Mouse (Mus musculus): ENCODE measurements around the gene Fem1a.

Fem1a gene

DNA sequence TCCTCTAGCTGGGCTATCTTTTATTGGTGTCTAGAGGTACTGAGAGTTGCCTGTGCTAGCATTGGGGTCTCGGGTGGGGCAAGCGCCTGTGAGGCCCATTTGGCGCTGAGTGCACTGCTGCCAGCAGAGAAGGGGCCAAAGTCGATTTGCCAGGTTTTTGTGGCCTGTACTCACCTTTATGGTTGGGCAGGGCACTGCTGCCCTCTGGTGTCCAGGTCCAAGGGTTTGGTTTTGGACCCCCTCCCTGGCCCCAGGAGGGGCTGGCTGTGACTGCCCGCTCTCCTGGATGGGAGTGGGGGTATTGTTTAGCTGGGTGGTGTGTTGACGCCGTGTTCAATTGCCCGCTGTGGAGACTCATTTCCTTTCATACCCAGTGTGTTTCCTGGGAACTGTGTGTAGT is 49.2 kb downstream of the Fem1a start:
- peak; percentile 59 for DNase-seq

DNA sequence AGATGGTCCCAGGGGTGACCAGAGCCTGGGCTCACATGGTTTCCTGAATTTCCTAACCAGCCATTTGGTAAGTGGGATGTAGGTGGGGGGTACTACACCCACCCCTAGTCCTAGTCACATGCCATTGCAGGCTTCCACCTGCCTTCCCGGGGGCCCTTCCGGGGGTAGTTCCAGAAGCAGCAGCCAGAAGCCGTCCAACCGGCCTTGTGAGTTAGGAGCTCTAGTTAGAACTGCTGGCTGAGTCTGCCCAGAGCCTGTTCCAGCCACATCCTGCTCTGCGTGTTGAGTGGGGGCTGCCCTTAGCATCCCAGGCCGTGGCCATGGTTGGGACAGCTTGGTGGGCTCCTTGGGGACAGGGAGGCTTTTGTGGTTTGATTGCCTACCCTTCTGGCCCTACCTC is 51.5 kb downstream of the Fem1a start:
- DNase-seq, result peak; percentile 69

DNA sequence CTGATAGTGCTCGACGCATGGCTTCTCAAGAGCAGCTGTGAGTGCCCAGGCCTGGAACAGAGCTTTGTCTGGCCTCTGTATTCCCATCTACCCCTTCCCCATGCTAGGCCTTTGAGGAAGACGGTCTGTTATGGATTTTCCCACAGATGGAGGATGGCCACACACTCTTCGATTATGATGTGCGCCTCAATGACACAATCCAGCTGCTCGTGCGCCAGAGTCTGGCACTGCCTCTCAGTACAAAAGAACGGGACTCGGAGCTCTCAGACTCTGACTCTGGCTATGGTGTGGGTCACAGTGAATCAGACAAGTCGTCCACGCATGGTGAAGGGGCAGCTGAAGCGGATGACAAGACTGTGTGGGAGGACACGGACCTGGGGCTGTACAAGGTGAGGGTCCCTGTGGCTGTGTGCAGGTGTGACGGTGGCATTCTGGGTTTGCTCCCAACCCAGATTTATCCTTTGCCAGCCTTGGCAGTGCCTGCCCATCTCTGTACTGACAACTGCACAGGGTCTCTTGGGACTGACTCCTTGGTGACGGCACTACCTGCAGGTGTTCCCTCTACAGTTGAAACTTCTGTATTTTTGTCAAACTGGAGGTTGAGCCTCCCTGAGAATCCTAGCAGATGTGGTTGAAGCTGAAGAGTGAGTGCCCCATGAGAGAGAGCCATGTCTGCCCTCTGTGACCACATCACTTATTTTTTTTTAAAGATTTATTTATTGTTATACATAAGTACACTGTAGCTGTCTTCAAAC is 52.8 kb downstream of the Fem1a start:
- DNase-seq, result no peak
